Mouse (Mus musculus): ENCODE data around the gene Aspm. TPM values are rescaled to one million over a fixed set of nuclear protein-coding genes. Genes with fewer than 3 reads are reported as not detected.
A peak's percentile ranks its signal among the peaks of the same experiment; 100 is the strongest.
"Not testable (repeated sequence)": the region's sequence is repeated elsewhere in the genome, so short reads cannot be mapped to it uniquely, and the experiment has no call there.

The Aspm gene
- polyA plus RNA-seq (2015; fragmentation: Nextera tagmentation; extraction: Ambion mirVana), result 8.7 and 9.8 TPM in 2 replicates

- peaks cover 20% of the 10 kb centered on the region for H3K4me1 ChIP-seq (replicated peaks)
- H3K9ac ChIP-seq (replicated peaks), result peak within 1 kb of the TSS; percentile 66
- no peaks in the 10 kb centered on the region for H3K27me3 ChIP-seq
- H3K27ac ChIP-seq, result no peak within 1 kb of the TSS
- peak; percentile 99 for ATAC-seq
- H3K4me2 ChIP-seq (replicated peaks), result peak within 1 kb of the TSS; percentile 92
- no peaks in the 10 kb centered on the region for H3K9me3 ChIP-seq
- H3K4me3 ChIP-seq (replicated peaks), result peak within 1 kb of the TSS; percentile 61
- peaks cover 3% of the 10 kb centered on the region; the same call in 1 of the 2 replicates for H3K36me3 ChIP-seq
- under 1% methylated on average over 64 of the region's 65 CpGs for WGBS
These were observed at the start of gene Aspm for GRCm38 (mm10) chr1:139454340-139455225. Aspm (plus strand) TSS chr1:139454772.

GRCm38 (mm10) chr1:139405766-139406165 is 48.8 kb upstream of the Aspm start:
- H3K4me3 ChIP-seq (replicated peaks), result no peak overlapping the region
- H3K9me3 ChIP-seq, result no peaks in the 10 kb centered on the region
- H3K36me3 ChIP-seq, result no peaks in the 10 kb centered on the region
- no peak overlapping the region for H3K27ac ChIP-seq
- no peak overlapping the region for H3K9ac ChIP-seq (replicated peaks)
- ATAC-seq, result no peak
- H3K4me1 ChIP-seq (replicated peaks), result no peaks in the 10 kb centered on the region
- H3K4me2 ChIP-seq (replicated peaks), result no peak overlapping the region
- no peaks in the 10 kb centered on the region for H3K27me3 ChIP-seq

- no peak for ATAC-seq
- H3K4me3 ChIP-seq (replicated peaks), result no peak overlapping the region
- H3K4me2 ChIP-seq (replicated peaks), result no peak overlapping the region
- no peaks in the 10 kb centered on the region for H3K9me3 ChIP-seq
- H3K36me3 ChIP-seq, result no peaks in the 10 kb centered on the region
- no peak overlapping the region for H3K9ac ChIP-seq (replicated peaks)
- H3K4me1 ChIP-seq (replicated peaks), result no peaks in the 10 kb centered on the region
- no peaks in the 10 kb centered on the region for H3K27me3 ChIP-seq
- WGBS, result 61% methylated on average over 5 of the region's 5 CpGs
- H3K27ac ChIP-seq, result no peak overlapping the region
These were observed 46.9 kb upstream of the Aspm start for GRCm38 (mm10) chr1:139407701-139408100.

GRCm38 (mm10) chr1:139412365-139412764 is 42.2 kb upstream of the Aspm start:
- not testable (repeated sequence) for ATAC-seq; H3K27ac ChIP-seq; H3K36me3 ChIP-seq; H3K9me3 ChIP-seq; H3K9ac ChIP-seq (replicated peaks); H3K4me2 ChIP-seq (replicated peaks); H3K4me1 ChIP-seq (replicated peaks); H3K27me3 ChIP-seq; H3K4me3 ChIP-seq (replicated peaks)
- 77% methylated on average over 2 of the region's 2 CpGs for WGBS

GRCm38 (mm10) chr1:139413465-139413864 is 41.1 kb upstream of the Aspm start:
- Histone ChIP-seq H3K9me3 (no peaks in the 10 kb centered on the region), H3K4me3 (replicated peaks) (no peak overlapping the region), H3K27me3 (no peaks in the 10 kb centered on the region), H3K36me3 (no peaks in the 10 kb centered on the region), H3K4me1 (replicated peaks) (no peaks in the 10 kb centered on the region), H3K9ac (replicated peaks) (no peak overlapping the region), H3K27ac (no peak overlapping the region), H3K4me2 (replicated peaks) (no peak overlapping the region)
- no peak for ATAC-seq
- WGBS, result 89% methylated on average over 3 of the region's 3 CpGs

GRCm38 (mm10) chr1:139421521-139421874 is 33.1 kb upstream of the Aspm start:
- 7% methylated on average over 8 of the region's 8 CpGs for WGBS
- no peak for ATAC-seq
- H3K27ac ChIP-seq, result no peak overlapping the region; the same call in 1 of the 2 replicates

GRCm38 (mm10) chr1:139421875-139422791 is 32.4 kb upstream of the Aspm start, which contains the start of gene Zbtb41:
Zbtb41 (plus strand) TSS chr1:139422288.
- Histone ChIP-seq H3K27me3 (no peaks in the 10 kb centered on the region), H3K4me1 (replicated peaks) (peaks cover 41% of the 10 kb centered on the region), H3K36me3 (no peaks in the 10 kb centered on the region), H3K9ac (replicated peaks) (peak within 1 kb of the TSS; percentile 95), H3K27ac (peak within 1 kb of the TSS; percentile 93), H3K4me3 (replicated peaks) (peak within 1 kb of the TSS; percentile 89), H3K4me2 (replicated peaks) (peak within 1 kb of the TSS; percentile 65), H3K9me3 (no peaks in the 10 kb centered on the region)
- WGBS, result under 1% methylated on average over 79 of the region's 88 CpGs
- peak; percentile 98 for ATAC-seq

More at GRCm38 (mm10) chr1:139421521-139421874, 33.1 kb upstream of the Aspm start:
- H3K27me3 ChIP-seq, result no peaks in the 10 kb centered on the region
- H3K9ac ChIP-seq (replicated peaks), result peak overlapping the region; percentile 95
- H3K4me1 ChIP-seq (replicated peaks), result peaks cover 36% of the 10 kb centered on the region
- no peaks in the 10 kb centered on the region for H3K9me3 ChIP-seq
- peak overlapping the region; percentile 89 for H3K4me3 ChIP-seq (replicated peaks)
- peak overlapping the region; percentile 65 for H3K4me2 ChIP-seq (replicated peaks)
- no peaks in the 10 kb centered on the region for H3K36me3 ChIP-seq

- H3K4me2 ChIP-seq (replicated peaks), result peak overlapping the region; percentile 65
- H3K4me3 ChIP-seq (replicated peaks), result peak overlapping the region; percentile 89
- WGBS, result 22% methylated on average over 10 of the region's 10 CpGs
- H3K27me3 ChIP-seq, result no peaks in the 10 kb centered on the region
- H3K27ac ChIP-seq, result peak overlapping the region; percentile 93
- ATAC-seq, result no peak
- H3K9ac ChIP-seq (replicated peaks), result peak overlapping the region; percentile 95
- peaks cover 45% of the 10 kb centered on the region for H3K4me1 ChIP-seq (replicated peaks)
- no peaks in the 10 kb centered on the region for H3K36me3 ChIP-seq
- no peaks in the 10 kb centered on the region for H3K9me3 ChIP-seq
These were observed 31.6 kb upstream of the Aspm start for GRCm38 (mm10) chr1:139422941-139423340.

- H3K27ac ChIP-seq, result no peak overlapping the region
- peaks cover 1% of the 10 kb centered on the region for H3K36me3 ChIP-seq
- ATAC-seq, result no peak
- peak overlapping the region; percentile 95 for H3K9ac ChIP-seq (replicated peaks)
- peaks cover 45% of the 10 kb centered on the region for H3K4me1 ChIP-seq (replicated peaks)
- peak overlapping the region; percentile 89 for H3K4me3 ChIP-seq (replicated peaks)
- WGBS, result 47% methylated on average over 10 of the region's 10 CpGs
- no peaks in the 10 kb centered on the region for H3K27me3 ChIP-seq
- peak overlapping the region; percentile 65 for H3K4me2 ChIP-seq (replicated peaks)
- H3K9me3 ChIP-seq, result no peaks in the 10 kb centered on the region
These were observed 30.6 kb upstream of the Aspm start for GRCm38 (mm10) chr1:139423931-139424330.

- H3K4me2 ChIP-seq (replicated peaks), result peak overlapping the region; percentile 67
- peaks cover 10% of the 10 kb centered on the region for H3K36me3 ChIP-seq
- H3K4me1 ChIP-seq (replicated peaks), result peaks cover 45% of the 10 kb centered on the region
- H3K9me3 ChIP-seq, result no peaks in the 10 kb centered on the region
- no peak for ATAC-seq
- H3K27ac ChIP-seq, result 0 out of 2 replicates have a peak overlapping the region, but pooled peaks have one; percentile 22
- no peaks in the 10 kb centered on the region for H3K27me3 ChIP-seq
- peak overlapping the region; percentile 41 for H3K4me3 ChIP-seq (replicated peaks)
- WGBS, result 28% methylated on average over 3 of the region's 3 CpGs
- H3K9ac ChIP-seq (replicated peaks), result peak overlapping the region; percentile 15
These were observed 29.6 kb upstream of the Aspm start for GRCm38 (mm10) chr1:139425006-139425405.

- H3K9me3 ChIP-seq, result no peaks in the 10 kb centered on the region
- no peak overlapping the region for H3K4me2 ChIP-seq (replicated peaks)
- H3K36me3 ChIP-seq, result peaks cover 32% of the 10 kb centered on the region
- no peak overlapping the region for H3K9ac ChIP-seq (replicated peaks)
- no peaks in the 10 kb centered on the region for H3K4me1 ChIP-seq (replicated peaks)
- H3K27me3 ChIP-seq, result no peaks in the 10 kb centered on the region
- no peak overlapping the region for H3K4me3 ChIP-seq (replicated peaks)
- H3K27ac ChIP-seq, result no peak overlapping the region
- ATAC-seq, result peak; percentile 69; the same call in 1 of the 2 replicates
These were observed 16.2 kb upstream of the Aspm start for GRCm38 (mm10) chr1:139438373-139438772.

- peaks cover 28% of the 10 kb centered on the region for H3K36me3 ChIP-seq
- not testable (repeated sequence) for H3K4me1 ChIP-seq (replicated peaks); H3K27me3 ChIP-seq; ATAC-seq; H3K9ac ChIP-seq (replicated peaks); H3K4me2 ChIP-seq (replicated peaks); H3K27ac ChIP-seq; H3K4me3 ChIP-seq (replicated peaks); H3K9me3 ChIP-seq
- WGBS, result 89% methylated on average over 9 of the region's 9 CpGs
These were observed 11.5 kb upstream of the Aspm start for GRCm38 (mm10) chr1:139443103-139443502.
